Mouse (Mus musculus) midbrain, embryonic 13.5 days (tissue): ENCODE data around the gene Dpyd. TPM values are rescaled to one million over a fixed set of nuclear protein-coding genes. Genes with fewer than 3 reads are reported as not detected.
A peak's percentile ranks its signal among the peaks of the same experiment; 100 is the strongest.

ENCODE experiments used
- ATAC-seq: fragments of 200-750 bp; cut with Nextera tagmentation; 2 replicates; pipeline ENCODE4 v1.8.0; 2017; ENCODE audit warnings: mild to moderate bottlenecking, moderate TSS enrichment, moderate library complexity
- H3K27ac ChIP-seq: fragments of 300-500 bp; sonication (generic); 2 replicates; pipeline ENCODE4 v1.5.1; 2015; ENCODE audit warnings: inconsistent platforms, mild to moderate bottlenecking, moderate library complexity
- H3K27me3 ChIP-seq: fragments of 300-500 bp; sonication (generic); 2 replicates; pipeline ENCODE4 v1.6.1; 2015; ENCODE audit warnings: mild to moderate bottlenecking, inconsistent platforms
- H3K36me3 ChIP-seq: fragments of 300-500 bp; sonication (generic); 2 replicates; pipeline ENCODE4 v1.6.1; 2015; ENCODE audit warnings: mild to moderate bottlenecking, inconsistent platforms
- H3K4me1 ChIP-seq: fragments of 300-500 bp; sonication (generic); replicated peaks from 2 replicates; pipeline ENCODE4 v1.6.1; 2015; ENCODE audit warnings: inconsistent platforms
- H3K4me2 ChIP-seq: fragments of 300-500 bp; sonication (generic); replicated peaks from 2 replicates; pipeline ENCODE4 v1.6.1; 2015; ENCODE audit warnings: moderate library complexity, mild to moderate bottlenecking, inconsistent platforms
- H3K4me3 ChIP-seq: fragments of 300-500 bp; sonication (generic); replicated peaks from 2 replicates; pipeline ENCODE4 v1.5.1; 2015; ENCODE audit warnings: mild to moderate bottlenecking, inconsistent platforms
- H3K9ac ChIP-seq: fragments of 300-500 bp; sonication (generic); replicated peaks from 2 replicates; pipeline ENCODE4 v1.6.1; 2015; ENCODE audit warnings: mild to moderate bottlenecking, inconsistent platforms
- H3K9me3 ChIP-seq: fragments of 300-500 bp; sonication (generic); 2 replicates; pipeline ENCODE4 v1.6.1; 2016; ENCODE audit warnings: mild to moderate bottlenecking, inconsistent platforms
- WGBS: fragments of 180-500 bp; shearing (Covaris S2); methylation state at CpG from one replicate; pipeline ENCODE4 v1.1.7; 2015; 5-methylcytosine and 5-hydroxymethylcytosine counted together
- polyA plus RNA-seq: library from polyadenylated mRNA; unstranded; fragments of >200 nt; fragmentation: Nextera tagmentation; extraction: Ambion mirVana; gene quantifications from 2 replicates; pipeline ENCODE4 v1.2.1, GENCODE M21; 2015

Gene Dpyd
- polyA plus RNA-seq, 1 experiment from 2014 or later, result 3.6 TPM

DNA sequence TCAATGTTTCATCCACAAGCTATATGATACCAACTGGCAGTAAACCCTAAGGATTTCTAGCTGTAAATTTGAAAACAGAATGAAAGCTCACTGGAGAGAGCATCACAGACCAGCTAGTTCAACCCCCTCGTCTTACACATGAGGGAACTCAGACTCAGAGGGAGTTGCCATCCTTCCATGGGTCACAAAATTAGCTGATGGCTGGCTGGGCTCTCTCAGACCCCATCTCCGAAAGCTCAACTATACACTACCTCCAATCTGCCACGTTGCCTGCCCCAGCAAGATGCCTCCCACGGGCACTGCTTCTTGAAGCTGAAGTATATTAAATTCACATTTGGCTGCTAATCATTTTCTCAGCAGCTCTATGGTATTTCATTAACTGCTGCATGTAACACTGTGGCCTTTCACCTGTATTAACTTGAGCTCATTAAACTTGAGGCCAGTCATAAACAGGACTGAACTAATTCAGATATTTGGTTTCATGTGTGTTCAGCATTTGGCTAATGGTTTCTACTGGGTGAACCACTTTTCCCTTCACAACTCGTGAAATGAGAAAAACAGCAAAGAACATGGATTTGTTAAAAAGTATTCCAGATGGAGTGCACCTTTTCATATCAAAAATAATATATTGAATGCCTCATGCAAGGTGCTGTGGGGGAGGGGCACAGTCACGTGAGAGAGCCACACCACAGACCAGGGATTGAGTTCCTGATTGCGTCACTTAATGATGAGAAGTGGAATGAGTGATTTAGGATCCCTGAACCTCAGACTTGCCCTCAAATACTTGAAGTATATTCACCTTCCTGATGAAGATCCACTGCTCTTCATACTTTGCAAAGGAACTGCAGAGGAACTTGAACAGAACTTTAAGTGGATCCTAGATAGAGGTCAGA lies 841.2 kb downstream of the Dpyd start:
- 78% methylated on average over 7 of the region's 7 CpGs for WGBS
- no peak for ATAC-seq

DNA sequence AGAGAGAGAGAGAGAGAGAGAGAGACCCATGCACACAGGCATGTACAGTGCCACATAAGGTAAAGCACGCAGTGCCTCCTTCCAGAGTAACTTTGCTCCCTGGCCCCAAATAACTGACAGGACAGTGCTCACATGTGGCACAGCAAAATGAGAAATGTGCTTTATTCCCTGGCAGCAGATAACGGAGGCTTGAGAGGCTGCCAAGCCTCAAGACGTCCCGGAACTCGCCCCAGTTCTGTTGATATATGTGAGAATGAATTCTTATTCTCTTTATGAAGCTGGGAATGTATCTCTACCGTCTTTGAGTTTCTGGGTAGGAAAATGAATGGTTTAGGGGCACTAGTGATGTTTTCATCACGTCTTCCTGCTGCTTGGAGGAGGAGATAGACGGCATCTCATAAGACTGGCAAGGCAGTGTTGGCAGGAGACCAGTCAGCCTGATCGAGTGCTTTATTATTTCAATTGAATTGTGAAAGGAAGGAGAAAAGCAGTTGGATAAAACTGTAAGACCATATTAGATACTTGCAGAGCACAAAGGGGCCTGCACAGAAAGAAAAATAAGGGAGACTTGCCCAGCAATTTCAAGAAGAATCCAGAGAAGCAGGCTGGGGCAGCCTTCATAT lies 857.3 kb downstream of the Dpyd start:
- 78% methylated on average over 9 of the region's 9 CpGs for WGBS
- no peak overlapping the region for H3K9ac ChIP-seq
- no peak overlapping the region for H3K27ac ChIP-seq
- H3K4me1 ChIP-seq, result no peaks in the 10 kb centered on the region
- ATAC-seq, result no peak
- H3K27me3 ChIP-seq, result no peaks in the 10 kb centered on the region
- peaks cover 7% of the 10 kb centered on the region for H3K9me3 ChIP-seq
- no peak overlapping the region for H3K4me2 ChIP-seq
- H3K4me3 ChIP-seq, result no peak overlapping the region
- H3K36me3 ChIP-seq, result no peaks in the 10 kb centered on the region

More for the DNA sequence above, 841.2 kb downstream of the Dpyd start:
- Histone ChIP-seq H3K4me3 (no peak overlapping the region), H3K36me3 (no peaks in the 10 kb centered on the region), H3K4me1 (no peaks in the 10 kb centered on the region), H3K9ac (no peak overlapping the region), H3K9me3 (no peaks in the 10 kb centered on the region), H3K4me2 (no peak overlapping the region), H3K27me3 (no peaks in the 10 kb centered on the region), H3K27ac (no peak overlapping the region)

DNA sequence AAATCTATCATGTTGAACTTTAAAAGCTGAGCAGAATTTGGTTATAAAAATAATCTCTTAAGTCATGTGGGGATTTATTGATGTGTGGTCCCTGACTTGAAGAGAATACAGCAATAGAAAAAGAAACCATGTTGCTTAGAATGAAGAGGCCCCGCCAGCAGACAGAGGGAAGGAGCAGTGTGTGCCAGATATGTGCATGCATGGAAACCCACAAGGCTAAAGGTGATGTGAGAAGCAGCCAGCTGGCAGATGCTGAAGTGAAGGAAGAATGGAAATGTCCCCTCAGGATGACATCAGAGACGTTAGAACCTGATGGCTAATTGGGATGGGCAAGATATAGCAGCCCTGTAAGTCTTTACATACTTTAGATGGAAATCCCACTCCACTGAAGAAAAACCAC lies 857.8 kb downstream of the Dpyd start:
- H3K27ac ChIP-seq, result no peak overlapping the region
- no peaks in the 10 kb centered on the region for H3K27me3 ChIP-seq
- H3K9me3 ChIP-seq, result peaks cover 7% of the 10 kb centered on the region
- ATAC-seq, result no peak
- H3K4me2 ChIP-seq, result no peak overlapping the region
- H3K4me3 ChIP-seq, result no peak overlapping the region
- no peak overlapping the region for H3K9ac ChIP-seq
- H3K36me3 ChIP-seq, result no peaks in the 10 kb centered on the region
- 73% methylated on average over 2 of the region's 2 CpGs for WGBS
- H3K4me1 ChIP-seq, result no peaks in the 10 kb centered on the region

DNA sequence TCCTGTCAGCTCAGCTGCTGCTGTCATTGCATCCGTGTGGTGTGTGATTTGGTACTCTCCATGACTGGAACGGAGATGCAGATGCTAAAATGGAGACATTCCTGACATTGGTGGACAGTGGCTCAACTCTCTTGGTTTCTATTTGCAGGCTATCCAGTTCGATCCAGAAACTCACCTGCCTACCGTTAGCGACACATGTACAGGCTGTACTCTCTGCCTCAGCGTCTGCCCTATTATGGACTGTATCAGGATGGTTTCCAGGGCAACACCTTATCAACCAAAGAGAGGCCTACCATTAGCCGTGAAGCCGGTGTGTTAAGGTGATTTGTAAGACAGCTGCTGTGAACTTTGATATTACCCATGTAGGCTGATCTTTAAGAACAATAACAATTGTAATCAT lies 869.4 kb downstream of the Dpyd start:
- H3K9ac ChIP-seq, result no peak overlapping the region
- 72% methylated on average over 8 of the region's 8 CpGs for WGBS
- H3K4me1 ChIP-seq, result no peaks in the 10 kb centered on the region
- H3K9me3 ChIP-seq, result no peaks in the 10 kb centered on the region
- H3K4me3 ChIP-seq, result no peak overlapping the region
- no peak overlapping the region for H3K27ac ChIP-seq
- H3K36me3 ChIP-seq, result no peaks in the 10 kb centered on the region
- no peaks in the 10 kb centered on the region for H3K27me3 ChIP-seq
- ATAC-seq, result 0 out of 2 replicates have a peak, but pooled peaks have one; percentile 50
- no peak overlapping the region for H3K4me2 ChIP-seq

DNA sequence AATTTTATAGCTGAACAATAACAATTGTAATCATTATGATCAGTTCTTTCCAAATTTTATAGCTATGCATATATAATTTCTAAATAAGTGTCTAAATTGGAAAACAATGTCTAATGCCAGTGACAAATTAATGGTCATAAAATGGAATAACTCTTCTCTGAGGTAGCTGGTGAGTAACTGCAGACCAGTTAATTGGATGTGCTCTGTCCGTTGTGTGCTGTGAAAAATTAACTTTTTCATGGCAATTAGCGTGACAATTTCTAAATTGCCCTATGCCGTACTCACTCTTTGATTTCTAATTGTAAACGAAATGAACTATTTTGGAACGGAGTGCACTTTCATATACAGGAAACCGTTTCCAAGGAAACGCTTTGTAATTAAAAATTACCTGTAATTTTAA lies 869.8 kb downstream of the Dpyd start:
- Histone ChIP-seq H3K9ac (no peak overlapping the region), H3K27ac (no peak overlapping the region), H3K4me3 (no peak overlapping the region), H3K27me3 (no peaks in the 10 kb centered on the region), H3K36me3 (no peaks in the 10 kb centered on the region), H3K4me2 (no peak overlapping the region), H3K4me1 (no peaks in the 10 kb centered on the region), H3K9me3 (no peaks in the 10 kb centered on the region)
- no peak for ATAC-seq
- WGBS, result 86% methylated on average over 7 of the region's 7 CpGs

DNA sequence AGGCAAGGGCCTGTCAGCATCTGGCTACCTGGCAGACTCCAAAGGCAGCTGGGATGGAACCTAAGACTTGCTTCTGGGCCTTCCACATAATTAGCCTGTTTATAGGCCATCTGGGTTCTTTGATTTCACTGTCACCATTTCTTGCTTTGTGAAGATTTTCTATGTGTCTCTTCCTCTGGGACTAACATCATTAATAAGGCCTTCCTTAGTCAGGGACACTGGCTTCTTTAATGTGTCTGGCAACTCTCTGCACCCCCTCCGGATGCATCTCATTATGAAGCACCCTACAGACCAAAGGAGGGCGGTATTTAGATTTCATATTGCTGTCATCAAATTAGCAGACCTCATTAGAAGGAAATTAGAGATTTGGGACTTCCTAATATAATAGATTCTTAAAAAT lies 885.6 kb downstream of the Dpyd start:
- Histone ChIP-seq H3K4me2 (no peak overlapping the region), H3K9me3 (no peaks in the 10 kb centered on the region), H3K9ac (no peak overlapping the region), H3K27ac (no peak overlapping the region), H3K27me3 (no peaks in the 10 kb centered on the region), H3K4me1 (no peaks in the 10 kb centered on the region), H3K4me3 (no peak overlapping the region), H3K36me3 (no peaks in the 10 kb centered on the region)
- 64% methylated on average over 2 of the region's 2 CpGs for WGBS
- 0 out of 2 replicates have a peak, but pooled peaks have one; percentile 20 for ATAC-seq

DNA sequence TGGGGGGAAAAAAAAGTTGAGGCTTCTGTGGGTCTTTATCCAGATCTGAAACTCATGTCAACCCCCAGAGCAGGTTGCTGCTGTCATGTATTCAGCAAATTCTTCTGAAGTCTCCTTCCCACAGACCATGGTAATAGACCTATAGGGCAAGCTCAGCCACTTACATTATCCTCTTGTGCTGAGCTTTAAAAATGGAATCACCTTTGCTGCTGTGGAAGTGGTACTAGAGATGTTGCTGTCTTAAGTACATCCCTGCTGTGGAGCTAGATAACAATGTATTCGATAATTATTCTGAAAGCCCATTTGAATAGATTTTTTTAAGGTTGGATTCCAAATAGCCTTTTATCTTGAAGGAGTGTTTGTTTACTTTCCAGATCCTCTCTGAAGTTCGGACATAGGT lies 902.1 kb downstream of the Dpyd start:
- H3K4me1 ChIP-seq, result peaks cover 6% of the 10 kb centered on the region
- peaks cover 19% of the 10 kb centered on the region for H3K27me3 ChIP-seq
- no peak overlapping the region for H3K4me2 ChIP-seq
- H3K4me3 ChIP-seq, result no peak overlapping the region
- no peak overlapping the region for H3K27ac ChIP-seq
- ATAC-seq, result 0 out of 2 replicates have a peak, but pooled peaks have one; percentile 20
- no peaks in the 10 kb centered on the region for H3K9me3 ChIP-seq
- no peak overlapping the region for H3K9ac ChIP-seq
- WGBS, result 32% methylated on average over 2 of the region's 2 CpGs
- no peaks in the 10 kb centered on the region for H3K36me3 ChIP-seq

DNA sequence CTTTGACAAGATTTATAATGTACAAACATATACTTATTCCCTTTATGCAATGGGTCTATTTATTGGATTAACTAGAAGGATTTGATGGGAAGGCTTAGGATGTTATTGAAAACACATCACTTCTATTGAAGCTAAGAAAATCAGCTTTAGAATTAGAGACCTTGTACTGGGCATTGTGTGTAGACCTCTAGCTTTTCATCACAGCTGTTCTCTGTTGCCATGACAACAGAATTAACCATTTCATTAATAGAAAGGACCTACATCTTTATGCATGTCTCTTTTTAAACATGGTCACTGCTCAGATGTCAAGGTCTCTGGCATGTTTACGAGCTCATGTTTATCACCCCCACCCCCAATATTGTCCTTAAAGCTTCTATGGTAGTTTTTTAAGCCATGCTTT lies 902.5 kb downstream of the Dpyd start:
- ATAC-seq, result peak; percentile 71; the same call in 1 of the 2 replicates
- Histone ChIP-seq H3K36me3 (no peaks in the 10 kb centered on the region), H3K27ac (no peak overlapping the region), H3K27me3 (peaks cover 23% of the 10 kb centered on the region), H3K4me2 (no peak overlapping the region), H3K4me1 (peaks cover 6% of the 10 kb centered on the region), H3K9ac (no peak overlapping the region), H3K4me3 (no peak overlapping the region), H3K9me3 (no peaks in the 10 kb centered on the region)
- 8% methylated on average over 1 of the region's 1 CpGs for WGBS

DNA sequence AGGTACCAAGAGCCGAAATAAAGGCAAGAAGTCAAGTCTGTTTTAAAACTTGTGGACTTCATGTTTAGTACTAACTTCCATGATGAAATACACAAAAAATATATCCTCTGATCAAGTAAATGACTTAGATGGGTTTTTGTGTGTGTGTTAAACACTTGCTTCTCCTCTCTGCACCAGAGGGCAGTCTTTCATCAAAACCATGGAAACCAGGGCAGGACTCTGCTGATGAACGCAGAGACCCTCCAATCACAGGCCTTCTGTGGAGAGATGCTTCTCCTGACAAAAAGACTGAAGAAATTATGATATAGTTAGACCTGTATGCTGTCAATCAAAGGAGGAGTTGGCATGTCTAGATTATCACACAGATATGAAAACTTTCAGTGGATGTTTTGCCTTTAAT lies 905.8 kb downstream of the Dpyd start:
- Histone ChIP-seq H3K9ac (no peak overlapping the region), H3K27ac (no peak overlapping the region), H3K27me3 (peaks cover 28% of the 10 kb centered on the region), H3K4me3 (no peak overlapping the region), H3K4me2 (no peak overlapping the region), H3K36me3 (no peaks in the 10 kb centered on the region), H3K9me3 (no peaks in the 10 kb centered on the region), H3K4me1 (peaks cover 6% of the 10 kb centered on the region)
- WGBS, result 73% methylated on average over 2 of the region's 2 CpGs
- ATAC-seq, result no peak
